ENCODE assay signal across 14 mouse cellular contexts in genomic region chr10:89527054-89527453, GRCm38 (mm10). TPM values are rescaled to one million over a fixed set of nuclear protein-coding genes. Genes with fewer than 3 reads are reported as not detected.
DNase-seq lines count a peak whose midpoint lies in the region; ATAC-seq and TF ChIP-seq lines count a peak whose summit lies in the region.
"Had no signal": no experiment of that assay in that cellular context is flagged by ENCODE, and none has a peak within 500 bp of the region (broad histone marks: within the 10 kb centered on the region; RNA-seq: fewer than 3 reads in every experiment).

No protein-coding gene starts in this region.

- H3K27me3 ChIP-seq in liver, adult 2 months (ENCODE audit: control insufficient read depth, insufficient read depth, low read length): no peaks in the 10 kb centered on the region
- no peaks in the 10 kb centered on the region for H3K27me3 ChIP-seq in small intestine, adult 2 months (ENCODE audit: control insufficient read depth, insufficient read depth, low read length)

- ATAC-seq in frontal cortex, adult (ENCODE audit: low TSS enrichment): no peak

- peak overlapping the region; percentile 61 for H3K27ac ChIP-seq in liver, adult 2 months (replicated peaks; ENCODE audit: insufficient read depth, low read depth, low read length)
- H3K27ac ChIP-seq in embryonic fibroblast, embryonic 13.5 days (ENCODE audit: insufficient read depth, low read length): peak overlapping the region; percentile 67
- peak overlapping the region; percentile 93 for H3K27ac ChIP-seq in small intestine, adult 2 months (ENCODE audit: insufficient read depth, low read depth, low read length)
- H3K27ac ChIP-seq: kidney, postnatal 0 days had no signal

- no peak overlapping the region; the same call in 1 of the 2 replicates for H3K4me3 ChIP-seq in liver, adult 2 months (ENCODE audit: insufficient read depth, low read depth, low read length)
- no peak overlapping the region for H3K4me3 ChIP-seq in embryonic fibroblast, embryonic 13.5 days (ENCODE audit: insufficient read depth, low read length)
- no peak overlapping the region for H3K4me3 ChIP-seq in small intestine, adult 2 months (ENCODE audit: low read depth, low read length)

- peaks cover 32% of the 10 kb centered on the region; the same call in 1 of the 2 replicates for H3K79me2 ChIP-seq in liver, adult 2 months (ENCODE audit: control insufficient read depth, insufficient read depth, low read length)

- peaks cover 31% of the 10 kb centered on the region for H3K36me3 ChIP-seq in liver, adult 2 months (ENCODE audit: control insufficient read depth, insufficient read depth, low read length)
- H3K36me3 ChIP-seq in small intestine, adult 2 months (ENCODE audit: control insufficient read depth, insufficient read depth, low read length): no peaks in the 10 kb centered on the region

- TF ChIP-seq POLR2A in liver, adult 2 months (IDR thresholded peaks at IDR 0.05; ENCODE audit: extremely low read depth, insufficient read depth, low read length): no peak
- TF ChIP-seq POLR2A in embryonic fibroblast, embryonic 13.5 days (IDR thresholded peaks at IDR 0.05; ENCODE audit: low read depth, low read length): no peak
- TF ChIP-seq POLR2A in small intestine, adult 2 months (IDR thresholded peaks at IDR 0.05; ENCODE audit: low read depth, low read length): no peak

- no peak for TF ChIP-seq CTCF in liver, adult 2 months (IDR thresholded peaks at IDR 0.05; ENCODE audit: low read depth, low read length)
- no peak for TF ChIP-seq CTCF in embryonic fibroblast, embryonic 13.5 days (IDR thresholded peaks at IDR 0.05; ENCODE audit: borderline replicate concordance, insufficient read depth, low read length)
- no peak for TF ChIP-seq CTCF in small intestine, adult 2 months (IDR thresholded peaks at IDR 0.05; ENCODE audit: extremely low read depth, insufficient read length, insufficient replicate concordance, low read depth, low read length)

- intact Hi-C loops in heart, postnatal 10 days (cut with DNase I): no loop called here

- peak; percentile 60 for DNase-seq in liver, adult 2 months (ENCODE audit: extremely low read depth, low read depth, low spot score)
- DNase-seq in liver: no peak
- peak; percentile 71 to 73 for DNase-seq in heart, postnatal 10 days
- no peak for DNase-seq in right cerebral cortex, adult 18-20 months
- DNase-seq in embryo, embryonic 10.5 days (ENCODE audit: low spot score): no peak
- DNase-seq: B cell, adult 2 months; cerebellum, adult 11-12 months had no signal

- H3K4me1 ChIP-seq in liver, adult 2 months (ENCODE audit: control insufficient read depth, insufficient read depth, low read length): peaks cover 33% of the 10 kb centered on the region
- peaks cover 3% of the 10 kb centered on the region for H3K4me1 ChIP-seq in embryonic fibroblast, embryonic 13.5 days (ENCODE audit: control insufficient read depth, insufficient read depth, low read length)
- H3K4me1 ChIP-seq in small intestine, adult 2 months (ENCODE audit: control insufficient read depth, insufficient read depth, insufficient read length, low read length): peaks cover 3% of the 10 kb centered on the region; the same call in 1 of the 2 replicates

- H3K9ac ChIP-seq in liver, adult 2 months (ENCODE audit: low read depth, low read length): peak overlapping the region; percentile 42; the same call in 1 of the 2 replicates

- WGBS in liver, adult 2 months: 29% methylated on average over 5 of the region's 5 CpGs
- WGBS in small intestine, adult 2 months: 24% methylated on average over 5 of the region's 5 CpGs

RNA-seq across cellular contexts. Expression of gene Nr1h4, which starts 6.3 kb away (rescaled TPM):
- total RNA-seq in liver, adult 2 months (2014; rRNA removed): 131 and 168 TPM in 2 replicates
- 52.2 and 58.4 TPM in 2 replicates for polyA plus RNA-seq in liver, adult 2 months (2012; rRNA removed)
- not detected in 2 replicates for polyA plus RNA-seq in embryonic fibroblast, embryonic 13.5 days (2011; ENCODE audit: insufficient read length, low read depth, missing spikeins)
- total RNA-seq in heart, postnatal 10 days (2021): 1 to 10 TPM in 1 of 2 experiments, under 1 TPM in 1; 0.72 to 1.1 TPM
- 8.2 and 10.2 TPM in 2 replicates for polyA plus RNA-seq in small intestine, adult 2 months (2012; rRNA removed)
- total RNA-seq: hematopoietic stem cell, adult 5-6 weeks; neutrophil, adult 5-6 weeks had no signal
- polyA plus RNA-seq: limb, embryonic 11.5 days had no signal

Comparison
In these comparisons a context has a peak if more than half of its experiments do, and no peak if none do; other contexts are left out.
1. DNase-seq: peak in liver, adult 2 months (single experiment) and heart, postnatal 10 days (2 of 2); none in liver (single experiment), right cerebral cortex, adult 18-20 months (single experiment) and embryo, embryonic 10.5 days (single experiment).
2. Peak in every context shown above with its lines, with median percentiles within 50 percentile points of each other: H3K27ac ChIP-seq.